Mouse (Mus musculus) testis, adult 2 months (tissue): ENCODE measurements at regions not wholly inside any gene's neighbourhood (a gene's known extent, or its start where the extent isn't known, plus 50 kb on each side); places are given as distances from the start of the nearest gene placed in this dataset.

Experiments
- CTCF ChIP-seq: fragments of 200-500 bp; IDR thresholded peaks from 2 replicates; pipeline ENCODE4 v1.5.1; 2012; ENCODE audit warnings: low read depth, mild to moderate bottlenecking, inconsistent platforms, low read length, moderate library complexity; ENCODE audit not compliant: control insufficient read depth, insufficient read depth, insufficient replicate concordance
- POLR2A ChIP-seq: fragments of 200-500 bp; IDR thresholded peaks from 2 replicates; pipeline ENCODE4 v1.6.1; 2012; ENCODE audit warnings: low read depth, mild to moderate bottlenecking, inconsistent platforms, low read length, moderate library complexity; ENCODE audit not compliant: control insufficient read depth

- TF ChIP-seq CTCF (no peak), POLR2A (no peak)
Observed at GRCm38 (mm10) chr9:52337786-52338322, 169.5 kb upstream of the Zc3h12c start.
